Mouse (Mus musculus) hindbrain, postnatal 0 days (tissue): ENCODE measurements around the gene Fam170b. TPM values are rescaled to one million over a fixed set of nuclear protein-coding genes. Genes with fewer than 3 reads are reported as not detected.

Source experiments
- ATAC-seq: fragments of 200-750 bp; cut with Nextera tagmentation; 2 replicates; pipeline ENCODE4 v1.8.0; 2017; ENCODE audit warnings: mild to moderate bottlenecking, moderate TSS enrichment, moderate library complexity
- DNase-seq: peaks from one replicate; pipeline ENCODE4 v3.0.0-alpha.2; 2015; ENCODE audit warnings: low spot score
- H3K27ac ChIP-seq: fragments of 300-500 bp; sonication (generic); 2 replicates; pipeline ENCODE4 v1.5.1; 2014; ENCODE audit warnings: mild to moderate bottlenecking
- H3K27me3 ChIP-seq: fragments of 300-500 bp; sonication (generic); 2 replicates; pipeline ENCODE4 v1.6.1; 2014; ENCODE audit warnings: low read length, mixed read lengths; ENCODE audit not compliant: insufficient read depth
- H3K36me3 ChIP-seq: fragments of 300-500 bp; sonication (generic); 2 replicates; pipeline ENCODE4 v1.6.1; 2014; ENCODE audit warnings: low read length, mixed read lengths; ENCODE audit not compliant: insufficient read depth
- H3K4me1 ChIP-seq: fragments of 300-500 bp; sonication (generic); 2 replicates; pipeline ENCODE4 v1.6.1; 2014; ENCODE audit warnings: antibody characterized with exemption, low read length, mixed read lengths; ENCODE audit not compliant: insufficient read depth
- H3K4me2 ChIP-seq: fragments of 300-500 bp; sonication (generic); 2 replicates; pipeline ENCODE4 v1.6.1; 2014; ENCODE audit warnings: low read depth, mild to moderate bottlenecking, low read length, moderate library complexity, mixed read lengths
- H3K4me3 ChIP-seq: fragments of 300-500 bp; sonication (generic); 2 replicates; pipeline ENCODE4 v1.5.1; 2014; ENCODE audit warnings: low read length
- H3K9ac ChIP-seq: fragments of 300-500 bp; sonication (generic); replicated peaks from 2 replicates; pipeline ENCODE4 v1.6.1; 2014; ENCODE audit warnings: mild to moderate bottlenecking, low read length, moderate library complexity, mixed read lengths
- H3K9me3 ChIP-seq: fragments of 300-500 bp; sonication (generic); 2 replicates; pipeline ENCODE4 v1.6.1; 2016; ENCODE audit warnings: low read length, mixed read lengths
- CTCF ChIP-seq: IDR thresholded peaks from 2 replicates; pipeline ENCODE4 v1.5.1; 2016; ENCODE audit warnings: antibody characterized with exemption, control low read depth, low read depth
- WGBS: fragments of 180-500 bp; shearing (Covaris S2); extraction: QIAGEN DNeasy Blood & Tissue Kit; methylation state at CpG from one replicate; pipeline ENCODE4 v1.1.7; 2014; 5-methylcytosine and 5-hydroxymethylcytosine counted together
- polyA plus RNA-seq: library from polyadenylated mRNA; unstranded; fragments of >200 nt; fragmentation: Nextera tagmentation; extraction: Ambion mirVana; gene quantifications from 2 replicates; pipeline ENCODE4 v1.2.1, GENCODE M21; 2015
- total RNA-seq: library from RNA; depleted of rRNA; stranded (reverse); fragments of >200 nt; gene quantifications from 2 replicates; pipeline ENCODE4 v1.2.3, GENCODE M21; 2014

Gene Fam170b
- total and polyA plus RNA-seq, 2 experiments from 2014 or later, result not detected

DNA sequence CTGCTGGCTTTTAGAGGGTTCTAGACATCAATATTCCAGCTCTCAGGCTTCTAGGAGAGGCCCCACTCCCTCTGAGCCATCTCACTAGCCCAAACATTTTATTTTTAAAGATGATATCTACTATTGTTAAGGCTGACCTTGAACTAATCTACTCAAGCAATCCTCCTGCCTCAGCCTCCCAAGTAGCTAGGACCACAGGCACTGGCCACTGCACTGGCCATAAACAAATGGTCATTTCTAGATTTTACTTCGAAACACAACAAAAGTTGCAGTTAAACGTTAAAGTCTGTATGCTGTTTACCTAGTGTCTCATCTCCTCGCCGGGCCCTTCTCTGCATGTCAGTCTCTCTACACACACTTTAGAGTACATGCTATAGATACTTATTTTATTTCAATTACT is 20.3 kb downstream of the Fam170b start:
- Histone ChIP-seq H3K9me3 (no peaks in the 10 kb centered on the region), H3K27ac (no peak overlapping the region), H3K4me3 (no peak overlapping the region), H3K27me3 (0 out of 2 replicates have a peak, but pooled peaks cover 3% of the 10 kb centered on the region), H3K36me3 (no peaks in the 10 kb centered on the region), H3K4me1 (0 out of 2 replicates have a peak, but pooled peaks cover 5% of the 10 kb centered on the region), H3K9ac (no peak overlapping the region), H3K4me2 (no peak overlapping the region)
- ATAC-seq, result no peak
- 91% methylated on average over 4 of the region's 4 CpGs for WGBS
- no peak for DNase-seq
- no peak for TF ChIP-seq CTCF

DNA sequence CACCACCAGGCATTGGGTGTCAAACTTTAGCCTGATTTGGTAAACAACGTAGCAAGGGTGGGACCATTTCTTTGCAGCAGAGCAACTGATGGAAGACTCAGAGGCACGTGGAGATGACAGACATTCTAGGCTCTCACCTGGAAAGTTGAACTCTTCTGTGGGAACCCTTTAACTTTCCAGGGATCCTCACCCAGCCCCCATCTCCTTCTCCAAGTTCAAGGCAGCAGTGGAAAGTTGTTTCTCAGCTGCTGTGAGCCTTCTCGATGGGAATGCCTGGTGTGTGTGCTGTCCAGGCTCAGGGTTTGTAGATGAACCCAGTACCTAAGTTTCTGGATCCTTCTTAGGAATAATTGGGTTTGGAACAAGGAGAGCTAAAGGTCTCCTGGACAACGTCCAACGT is 22.5 kb downstream of the Fam170b start:
- H3K9me3 ChIP-seq, result no peaks in the 10 kb centered on the region
- peak overlapping the region; percentile 55 for H3K4me3 ChIP-seq
- TF ChIP-seq CTCF, result no peak
- no peak overlapping the region for H3K27ac ChIP-seq
- no peaks in the 10 kb centered on the region for H3K36me3 ChIP-seq
- ATAC-seq, result no peak
- DNase-seq, result no peak
- 40% methylated on average over 5 of the region's 5 CpGs for WGBS
- no peak overlapping the region; the same call in 1 of the 2 replicates for H3K9ac ChIP-seq
- H3K4me2 ChIP-seq, result peak overlapping the region; percentile 93
- H3K4me1 ChIP-seq, result peaks cover 8% of the 10 kb centered on the region; the same call in 1 of the 2 replicates
- 0 out of 2 replicates have a peak, but pooled peaks cover 3% of the 10 kb centered on the region for H3K27me3 ChIP-seq

DNA sequence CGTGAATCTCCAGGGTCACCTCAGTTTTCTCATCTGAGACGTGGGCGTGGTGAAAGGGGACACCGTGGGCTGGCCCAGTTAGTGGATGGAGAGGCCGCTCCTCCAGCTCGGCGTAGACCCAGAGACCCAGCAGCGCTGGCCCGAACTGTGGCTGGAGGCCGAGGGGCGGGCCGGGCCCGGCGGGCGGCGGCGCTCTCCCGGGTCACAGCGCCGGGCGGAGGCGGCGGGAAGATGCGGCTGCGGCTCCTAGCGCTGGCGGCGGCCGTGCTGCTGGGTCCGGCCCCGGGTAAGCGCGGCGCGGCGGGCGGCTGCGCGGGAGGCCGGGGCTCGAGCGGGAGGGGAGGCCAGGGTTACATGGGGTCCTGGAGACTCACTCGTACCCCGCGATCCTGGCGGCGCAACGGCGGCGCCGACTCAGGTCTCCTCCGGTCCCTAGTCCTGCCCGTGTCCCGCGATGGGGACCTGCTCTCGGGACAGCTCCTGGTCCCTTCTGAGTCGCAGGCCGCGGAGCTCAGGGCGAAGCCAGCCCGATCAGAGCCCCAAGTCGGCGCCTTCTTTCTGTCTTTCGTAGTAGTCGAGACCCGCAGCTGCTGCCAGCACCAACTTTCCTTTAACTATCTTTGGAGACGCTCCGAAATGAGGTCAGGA is 23.0 kb downstream of the Fam170b start, which contains the start of gene Vstm4:
Gene Vstm4 (plus strand): TSS at position 76 of the 648 bp plus-strand sequence.
- Histone ChIP-seq H3K4me1 (peaks cover 14% of the 10 kb centered on the region; the same call in 1 of the 2 replicates), H3K36me3 (no peaks in the 10 kb centered on the region), H3K9me3 (no peaks in the 10 kb centered on the region), H3K4me2 (peak within 1 kb of the TSS; percentile 93), H3K4me3 (peak within 1 kb of the TSS; percentile 55), H3K27me3 (0 out of 2 replicates have a peak, but pooled peaks cover 3% of the 10 kb centered on the region), H3K9ac (peak within 1 kb of the TSS; percentile 63), H3K27ac (peak within 1 kb of the TSS; percentile 60; the same call in 1 of the 2 replicates)
- DNase-seq, result peak; percentile 70
- peak; percentile 89 for ATAC-seq
- no peak for TF ChIP-seq CTCF
- WGBS, result under 1% methylated on average over 60 of the region's 68 CpGs

DNA sequence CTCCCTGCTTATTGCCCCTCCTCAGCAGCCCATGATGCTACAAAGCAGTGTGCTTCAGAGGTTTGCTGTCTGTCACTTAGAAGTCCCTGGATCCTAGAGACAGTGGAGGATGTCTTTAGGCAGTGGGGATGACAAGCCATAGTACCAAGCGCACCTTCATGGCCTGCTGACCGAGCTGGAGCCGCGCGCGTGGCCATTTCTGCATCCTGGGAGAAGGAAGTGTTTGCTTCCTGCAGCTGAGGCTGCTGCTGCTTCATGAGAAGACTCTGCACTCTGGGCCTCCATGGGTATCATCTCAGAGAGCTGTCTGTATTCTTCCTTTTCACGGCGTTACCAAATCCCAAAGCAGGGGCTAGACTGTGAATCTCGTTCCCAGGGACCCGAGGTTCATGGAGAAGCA is 24.6 kb downstream of the Fam170b start:
- WGBS, result 87% methylated on average over 10 of the region's 10 CpGs

DNA sequence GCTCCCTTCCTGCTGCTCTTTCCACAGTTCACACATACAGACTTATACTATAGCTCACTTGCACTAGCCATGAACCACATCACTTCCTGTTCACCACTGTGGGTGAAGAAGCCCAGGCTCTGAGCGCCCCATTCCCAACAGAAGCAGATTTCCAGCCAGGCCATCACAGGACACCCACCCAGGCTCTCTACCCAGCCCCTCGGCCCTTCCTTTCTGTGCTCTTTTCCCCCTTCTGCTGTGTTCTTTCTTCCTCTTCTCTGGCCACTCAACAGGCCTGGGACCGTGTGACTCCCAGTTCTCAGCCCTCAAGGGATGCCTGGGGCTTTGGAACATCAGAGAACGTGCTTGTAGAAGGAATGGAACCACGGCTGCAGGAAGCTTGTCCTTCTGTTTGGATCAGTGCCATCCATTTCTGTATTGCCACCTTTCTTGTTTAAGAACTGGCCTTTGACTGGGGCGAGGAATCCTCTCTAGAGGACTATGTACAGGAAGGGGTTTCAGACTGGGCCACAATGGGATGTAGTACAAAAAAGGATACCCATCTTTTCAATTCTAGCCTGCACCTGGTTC is 25.3 kb downstream of the Fam170b start:
- Histone ChIP-seq H3K4me1 (peaks cover 14% of the 10 kb centered on the region; the same call in 1 of the 2 replicates), H3K36me3 (no peaks in the 10 kb centered on the region), H3K4me3 (no peak overlapping the region), H3K27me3 (0 out of 2 replicates have a peak, but pooled peaks cover 3% of the 10 kb centered on the region), H3K4me2 (no peak overlapping the region), H3K9me3 (no peaks in the 10 kb centered on the region), H3K9ac (no peak overlapping the region), H3K27ac (no peak overlapping the region)
- TF ChIP-seq CTCF, result no peak
- 71% methylated on average over 6 of the region's 6 CpGs for WGBS
- ATAC-seq, result no peak
- DNase-seq, result no peak

More for the DNA sequence above, 24.6 kb downstream of the Fam170b start:
- no peak for TF ChIP-seq CTCF
- Histone ChIP-seq H3K4me3 (no peak overlapping the region), H3K36me3 (no peaks in the 10 kb centered on the region), H3K4me1 (peaks cover 14% of the 10 kb centered on the region; the same call in 1 of the 2 replicates), H3K27me3 (0 out of 2 replicates have a peak, but pooled peaks cover 3% of the 10 kb centered on the region), H3K4me2 (no peak overlapping the region), H3K9me3 (no peaks in the 10 kb centered on the region), H3K27ac (no peak overlapping the region), H3K9ac (no peak overlapping the region)
- DNase-seq (no peak), ATAC-seq (no peak)

DNA sequence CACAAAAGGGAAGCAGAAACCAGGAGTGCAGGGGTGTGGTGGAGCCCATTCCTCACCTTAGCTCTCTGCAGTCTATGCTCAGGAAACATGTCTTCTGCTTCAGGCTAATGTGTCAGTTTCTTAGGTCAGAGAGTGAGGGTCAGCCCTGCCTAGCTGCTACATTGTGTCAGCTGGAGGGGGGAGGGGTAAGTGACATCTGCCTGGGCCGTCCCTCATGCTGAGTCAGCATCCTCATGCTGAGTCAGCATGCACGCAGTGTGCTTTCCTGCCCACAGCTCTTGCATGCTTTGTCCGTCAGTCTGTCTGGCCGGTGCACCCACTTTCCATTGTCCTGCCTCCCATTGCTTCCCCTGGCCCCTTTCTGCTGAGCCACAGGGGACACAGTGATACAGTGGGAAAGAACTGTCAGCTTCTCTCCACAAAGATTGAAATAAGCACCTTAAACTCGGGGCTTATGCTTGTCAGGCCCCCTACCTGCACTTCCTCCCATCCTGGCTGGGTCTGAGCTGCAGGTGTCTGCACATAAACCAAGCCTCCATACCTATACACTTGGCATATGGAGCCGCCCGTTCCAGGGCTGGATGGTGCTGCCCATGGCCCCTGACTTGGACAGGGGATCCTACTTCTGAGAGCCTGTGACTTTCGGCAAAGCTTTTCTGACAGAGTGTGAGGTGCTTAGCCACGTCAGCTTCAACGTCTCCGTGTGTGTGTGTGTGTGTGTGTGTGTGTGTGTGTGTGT is 26.2 kb downstream of the Fam170b start:
- Histone ChIP-seq H3K9ac (no peak overlapping the region), H3K9me3 (no peaks in the 10 kb centered on the region), H3K27me3 (0 out of 2 replicates have a peak, but pooled peaks cover 3% of the 10 kb centered on the region), H3K4me2 (no peak overlapping the region), H3K4me1 (peaks cover 14% of the 10 kb centered on the region; the same call in 1 of the 2 replicates), H3K36me3 (no peaks in the 10 kb centered on the region), H3K27ac (no peak overlapping the region), H3K4me3 (no peak overlapping the region)
- WGBS, result 56% methylated on average over 11 of the region's 11 CpGs
- no peak for ATAC-seq
- no peak for TF ChIP-seq CTCF
- no peak for DNase-seq
